Mouse (Mus musculus) lung, postnatal 25 days (tissue): ENCODE measurements at regions not wholly inside any gene's neighbourhood (a gene's known extent, or its start where the extent isn't known, plus 50 kb on each side); places are given as distances from the start of the nearest gene placed in this dataset.

Experiments
- DNase-seq: peaks from one replicate; pipeline ENCODE4 v3.0.0; 2022; ENCODE audit warnings: low spot score

DNA sequence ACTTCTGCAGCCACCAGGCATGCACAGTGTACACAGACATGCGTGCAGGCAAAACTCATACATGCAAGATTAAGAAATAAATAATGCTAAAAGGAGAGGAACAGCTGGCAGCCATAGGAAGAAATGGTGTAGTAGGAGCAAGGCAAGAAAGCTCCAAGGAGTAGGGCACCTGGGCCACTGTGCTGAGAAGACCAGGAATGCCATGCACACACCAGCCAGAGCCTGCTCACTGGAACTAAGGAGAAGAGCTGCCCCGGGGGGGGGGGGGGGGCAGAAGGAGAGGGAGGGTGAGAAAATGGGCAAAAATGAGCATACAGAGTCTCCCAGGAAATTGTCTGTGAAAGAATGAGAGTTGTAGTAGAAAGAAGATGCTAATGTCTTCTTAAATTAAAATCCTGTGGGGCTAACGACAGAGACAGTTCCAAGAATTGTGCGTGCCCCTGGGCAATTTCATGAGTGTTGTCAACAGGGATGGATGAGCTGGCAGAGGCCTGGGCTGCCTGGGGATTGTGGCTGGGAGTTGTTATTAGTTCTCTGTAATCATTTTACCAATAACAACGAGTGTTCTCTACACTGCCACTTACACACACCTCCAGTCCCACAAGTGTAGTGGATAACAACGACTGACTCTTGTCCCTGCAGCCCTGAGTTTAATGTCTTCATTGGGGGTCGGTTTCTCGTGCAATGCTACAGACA is 54.2 kb upstream of the Syt13 start:
- no peak for DNase-seq
